Mouse (Mus musculus): ENCODE measurements around the gene Padi4.

Padi4 gene

DNA sequence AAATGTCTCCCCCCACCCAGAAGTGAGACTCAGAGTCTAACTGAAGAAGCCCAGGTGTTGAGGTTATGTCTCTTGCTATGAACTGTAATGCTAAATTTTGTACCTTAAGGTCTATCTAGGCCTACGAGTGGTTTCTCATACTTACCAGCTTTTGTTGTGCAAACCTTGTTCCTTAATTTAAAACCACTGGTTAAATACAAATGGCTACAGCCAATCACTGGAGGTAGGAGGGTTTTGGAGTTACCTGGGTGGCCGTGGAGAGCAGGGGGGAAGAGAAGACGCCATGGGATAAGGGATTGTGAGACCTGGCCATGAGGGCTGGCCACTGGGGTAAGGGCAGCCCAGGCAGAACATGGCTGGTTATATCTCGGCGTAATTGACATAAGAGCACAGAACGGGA, 14.2 kb upstream of the Padi4 start:
- DNase-seq = no peak

GRCm38 (mm10) chr4:140787414-140787813, 13.4 kb upstream of the Padi4 start:
- DNase-seq = peak; percentile 74 to 80

- no peak for DNase-seq
Observed at GRCm38 (mm10) chr4:140785217-140785616, 11.2 kb upstream of the Padi4 start.

DNA sequence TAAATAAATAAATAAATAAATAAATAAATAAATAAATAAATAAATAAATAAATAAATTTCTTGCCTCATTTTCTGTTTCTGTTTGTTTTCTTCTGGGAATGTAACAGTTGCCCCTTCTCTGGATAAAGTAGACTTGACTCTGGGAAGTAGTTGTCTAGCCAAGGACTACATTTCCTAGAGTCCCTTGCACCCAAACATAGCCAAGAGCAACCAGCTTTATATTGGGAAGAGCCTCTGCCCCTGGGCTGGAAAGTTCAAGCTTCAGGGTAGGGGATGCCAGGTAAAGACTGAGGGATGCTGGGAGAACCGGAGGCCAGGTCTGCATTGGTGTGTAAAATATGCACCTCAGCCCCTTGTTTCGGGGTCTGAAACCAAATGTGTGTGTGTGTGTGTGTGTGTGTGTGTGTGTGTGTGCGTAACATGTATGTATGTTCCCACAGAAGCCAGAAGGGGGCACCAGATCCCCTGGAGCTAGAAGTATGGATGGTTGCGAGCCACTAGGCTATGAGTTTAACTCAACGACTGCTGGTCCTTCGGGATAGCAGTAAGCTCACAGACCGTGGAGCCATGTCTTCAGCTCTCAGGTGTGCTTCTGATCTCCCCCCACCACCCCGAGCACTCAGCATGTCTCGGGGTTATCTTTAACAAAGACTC, 10.4 kb upstream of the Padi4 start:
- no peak for DNase-seq

- no peak for DNase-seq
Observed at GRCm38 (mm10) chr4:140782821-140783220, 8.8 kb upstream of the Padi4 start.

GRCm38 (mm10) chr4:140780507-140780906, 6.5 kb upstream of the Padi4 start:
- no peak for DNase-seq

GRCm38 (mm10) chr4:140779803-140780397, 5.9 kb upstream of the Padi4 start:
- DNase-seq = peak; percentile 22 to 29

- DNase-seq = no peak
Observed at GRCm38 (mm10) chr4:140776623-140777022, 2.6 kb upstream of the Padi4 start.

DNA sequence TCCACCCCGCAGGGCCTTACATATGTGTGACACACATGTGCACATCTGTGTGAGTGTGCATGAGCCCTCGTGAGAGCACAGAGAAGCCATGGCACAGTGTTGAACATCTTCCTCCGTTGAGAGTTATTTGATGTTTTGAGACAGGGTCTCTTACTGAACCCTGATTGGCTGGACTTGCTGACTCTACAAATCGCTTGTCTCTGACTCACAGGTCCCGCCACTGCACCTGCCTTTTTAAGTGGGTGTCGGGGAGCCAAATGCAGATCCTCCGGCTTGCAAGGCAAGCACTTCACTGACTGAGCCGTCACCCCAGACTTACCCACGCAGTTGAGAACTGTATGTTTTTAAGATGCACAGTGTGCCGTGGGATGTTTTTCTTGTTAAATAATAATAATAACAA, 1.8 kb upstream of the Padi4 start:
- no peak for DNase-seq

GRCm38 (mm10) chr4:140774893-140775292, 857 bp upstream of the Padi4 start:
- no peak for DNase-seq

DNA sequence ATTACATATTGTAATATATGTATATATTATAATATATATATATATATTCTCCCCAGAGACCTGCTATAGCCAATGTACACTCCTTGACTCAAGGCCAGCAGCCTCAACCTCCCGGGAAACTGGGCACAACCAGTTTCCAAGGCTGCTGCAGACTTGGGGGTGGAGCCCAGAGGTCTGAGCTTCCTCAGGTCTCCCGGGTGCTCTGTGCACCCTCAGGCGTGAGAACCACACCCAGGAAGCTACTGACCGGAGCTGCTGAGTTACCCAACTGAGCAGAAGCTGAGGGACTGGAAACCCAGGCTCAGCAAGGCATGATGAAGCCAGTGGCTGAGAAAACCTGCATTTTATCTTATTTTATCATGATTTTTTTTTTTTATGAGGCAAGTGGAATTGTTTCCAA, 2.9 kb downstream of the Padi4 start:
- DNase-seq = peak; percentile 38 to 57

GRCm38 (mm10) chr4:140770433-140770832, 3.6 kb downstream of the Padi4 start:
- DNase-seq = peak; percentile 58 to 62

DNA sequence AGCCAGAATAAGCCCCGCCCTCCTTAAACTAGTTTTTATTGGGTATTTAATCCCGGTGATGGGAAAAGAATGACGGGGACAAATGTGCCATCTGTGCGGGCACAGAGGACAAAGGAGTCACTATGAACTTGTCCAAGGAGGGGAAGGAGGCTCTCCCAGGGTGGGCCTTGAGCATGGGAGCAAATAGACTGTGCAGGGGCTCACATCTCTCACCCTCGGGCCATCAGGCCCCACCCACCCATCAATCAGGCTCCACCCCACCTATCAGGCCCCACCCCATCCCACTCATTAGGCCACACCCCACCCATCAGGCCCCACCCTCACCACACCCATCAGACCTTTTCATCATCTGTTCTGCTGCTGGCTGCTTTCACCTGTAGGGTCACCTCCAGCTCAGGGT, 5.1 kb downstream of the Padi4 start:
- no peak for DNase-seq

DNA sequence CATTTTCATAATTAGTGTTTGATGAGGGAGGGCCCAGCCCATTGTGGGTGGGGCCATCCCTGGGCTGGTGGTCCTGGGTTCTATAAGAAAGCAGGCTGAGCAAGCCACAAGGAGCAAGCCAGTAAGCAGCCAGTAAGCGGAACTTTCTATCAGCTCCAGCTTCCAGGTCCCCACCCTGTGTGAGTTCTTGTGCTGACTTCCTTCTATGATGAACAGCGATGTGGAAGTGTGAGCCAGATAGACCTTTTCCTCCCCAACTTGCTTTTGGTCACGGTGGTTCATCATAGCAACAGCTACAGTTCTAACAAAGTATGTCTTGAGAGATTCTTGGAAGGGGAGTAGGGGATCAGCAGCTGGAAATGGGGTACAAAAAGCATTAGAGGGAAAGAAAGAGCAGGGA, 8.1 kb downstream of the Padi4 start:
- no peak for DNase-seq

GRCm38 (mm10) chr4:140763158-140763557, 10.9 kb downstream of the Padi4 start:
- peak; percentile 54 to 67 for DNase-seq

- no peak for DNase-seq
Observed at GRCm38 (mm10) chr4:140761601-140762000, 12.4 kb downstream of the Padi4 start.

GRCm38 (mm10) chr4:140755811-140756210, 18.2 kb downstream of the Padi4 start:
- DNase-seq = no peak

DNA sequence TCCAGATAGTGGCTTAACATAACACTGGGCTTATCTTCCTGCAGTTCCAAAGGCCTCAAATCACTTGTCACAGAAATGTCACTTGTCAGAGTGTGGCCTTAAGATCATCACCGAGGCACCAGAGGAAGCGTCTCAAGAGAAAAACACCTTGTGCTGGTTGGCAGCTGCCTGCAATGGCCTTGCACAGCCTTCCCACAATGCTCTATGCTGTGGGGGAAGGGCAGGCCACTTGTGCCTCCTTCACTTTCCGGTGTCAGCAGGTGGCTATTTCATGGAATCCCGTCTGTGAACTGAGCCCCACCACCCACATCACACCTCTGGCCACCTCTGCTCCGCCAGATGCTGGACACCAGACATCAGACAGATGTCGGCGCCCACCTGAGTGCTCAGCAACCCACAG, 20.7 kb downstream of the Padi4 start:
- no peak for DNase-seq

GRCm38 (mm10) chr4:140750328-140750727, 23.7 kb downstream of the Padi4 start:
- peak; percentile 50 to 60 for DNase-seq

DNA sequence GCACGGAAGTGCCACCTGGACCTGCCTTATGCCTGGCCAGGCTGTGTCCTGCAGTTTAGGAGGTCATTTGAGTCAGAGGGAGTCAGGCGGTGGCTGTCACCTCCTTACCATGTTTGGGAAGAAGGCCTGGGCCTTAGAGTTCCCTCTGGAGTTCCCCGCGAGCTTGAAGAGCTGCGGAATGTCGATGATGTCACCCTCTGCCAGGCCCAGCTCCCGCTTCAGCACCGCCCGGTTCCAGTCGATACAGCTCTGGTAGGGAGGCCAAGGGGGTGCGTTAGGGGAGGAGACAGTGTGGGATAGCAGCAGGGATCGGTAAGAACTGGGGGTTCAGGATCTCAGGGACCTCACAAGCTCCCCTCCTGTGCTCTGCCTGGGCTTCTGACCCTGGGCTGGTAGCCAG, 26.1 kb downstream of the Padi4 start:
- no peak for DNase-seq

GRCm38 (mm10) chr4:140744654-140745053, 29.4 kb downstream of the Padi4 start:
- DNase-seq = peak in 1 of 2 experiments; percentile 45

GRCm38 (mm10) chr4:140743086-140743485, 30.9 kb downstream of the Padi4 start:
- no peak for DNase-seq

- DNase-seq = no peak
Observed at GRCm38 (mm10) chr4:140742543-140742942, 31.5 kb downstream of the Padi4 start, which contains the start of gene Padi6. Gene Padi6 (minus strand): TSS chr4:140742643.

GRCm38 (mm10) chr4:140741401-140741800, 32.6 kb downstream of the Padi4 start:
- no peak for DNase-seq

DNA sequence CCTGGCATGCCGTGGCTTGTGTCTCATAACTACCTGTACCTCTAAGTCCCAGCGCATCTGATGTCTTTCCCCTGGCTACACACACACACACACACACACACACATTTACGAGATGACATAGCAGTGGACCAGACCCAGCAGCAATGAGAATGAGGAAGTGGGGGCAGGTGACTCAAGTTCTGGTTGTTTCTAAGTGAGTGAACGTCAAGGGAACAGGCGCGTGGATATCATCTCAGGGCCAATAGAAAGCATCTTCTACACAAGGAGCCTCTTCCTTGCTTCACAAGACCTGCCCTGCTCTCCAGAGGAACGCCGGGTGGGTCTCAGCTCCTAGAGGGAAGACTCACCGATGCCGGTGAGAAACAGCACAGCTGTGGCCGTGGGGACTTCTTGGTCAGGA, 33.4 kb downstream of the Padi4 start:
- no peak for DNase-seq
